Mouse (Mus musculus): ENCODE data around the gene Kcnmb1. TPM values are rescaled to one million over a fixed set of nuclear protein-coding genes. Genes with fewer than 3 reads are reported as not detected.

Kcnmb1 gene
- under 1 TPM; 0.16 to 0.26 TPM for total RNA-seq (2021)
- long read RNA-seq, experiment 1: 0 reads
- long read RNA-seq, experiment 2, full-length matches to known transcripts: 1 of 1 reads
- long read RNA-seq, experiment 2, partial matches to known transcripts: 0 of 1 reads
- long read RNA-seq, experiment 2, other reads (novel, unspliced or antisense): 0 of 1 reads

GRCm38 (mm10) chr11:33962688-33963407, at the start of gene Kcnmb1:
Gene Kcnmb1 (plus strand): TSS chr11:33963013.
- no peak for DNase-seq (ENCODE audit: low spot score in 2 of 2)

- no peak for DNase-seq (ENCODE audit: low spot score in 2 of 2)
These were observed 49.8 kb upstream of the Kcnmb1 start for GRCm38 (mm10) chr11:33913061-33913460.

- no peak for DNase-seq (ENCODE audit: low spot score in 2 of 2)
These were observed 48.6 kb upstream of the Kcnmb1 start for GRCm38 (mm10) chr11:33914216-33914615.

GRCm38 (mm10) chr11:33917574-33917973, 45.2 kb upstream of the Kcnmb1 start:
- DNase-seq (ENCODE audit: low spot score in 2 of 2): peak; percentile 80 to 83

GRCm38 (mm10) chr11:33918424-33918823, 44.4 kb upstream of the Kcnmb1 start:
- DNase-seq (ENCODE audit: low spot score in 2 of 2): no peak

- DNase-seq (ENCODE audit: low spot score in 2 of 2): no peak
These were observed 43.0 kb upstream of the Kcnmb1 start for GRCm38 (mm10) chr11:33919826-33920225.

GRCm38 (mm10) chr11:33921451-33921850, 41.4 kb upstream of the Kcnmb1 start:
- DNase-seq (ENCODE audit: low spot score in 2 of 2): no peak

- no peak for DNase-seq (ENCODE audit: low spot score in 2 of 2)
These were observed 39.8 kb upstream of the Kcnmb1 start for GRCm38 (mm10) chr11:33923031-33923430.

- no peak for DNase-seq (ENCODE audit: low spot score in 2 of 2)
These were observed 37.0 kb upstream of the Kcnmb1 start for GRCm38 (mm10) chr11:33925778-33926177.

GRCm38 (mm10) chr11:33926551-33926950, 36.3 kb upstream of the Kcnmb1 start:
- DNase-seq (ENCODE audit: low spot score in 2 of 2): no peak

- peak in 1 of 2 experiments; percentile 49 for DNase-seq (ENCODE audit: low spot score in 2 of 2)
These were observed 35.5 kb upstream of the Kcnmb1 start for GRCm38 (mm10) chr11:33927321-33927720.

GRCm38 (mm10) chr11:33927836-33928235, 35.0 kb upstream of the Kcnmb1 start:
- DNase-seq (ENCODE audit: low spot score in 2 of 2): peak; percentile 55 to 70

- no peak for DNase-seq (ENCODE audit: low spot score in 2 of 2)
These were observed 34.2 kb upstream of the Kcnmb1 start for GRCm38 (mm10) chr11:33928658-33929057.

GRCm38 (mm10) chr11:33929412-33929811, 33.4 kb upstream of the Kcnmb1 start:
- no peak for DNase-seq (ENCODE audit: low spot score in 2 of 2)

- no peak for DNase-seq (ENCODE audit: low spot score in 2 of 2)
These were observed 30.9 kb upstream of the Kcnmb1 start for GRCm38 (mm10) chr11:33931836-33932385.

GRCm38 (mm10) chr11:33932386-33933111, 30.3 kb upstream of the Kcnmb1 start:
- DNase-seq (ENCODE audit: low spot score in 2 of 2): no peak

GRCm38 (mm10) chr11:33934286-33934685, 28.5 kb upstream of the Kcnmb1 start:
- no peak for DNase-seq (ENCODE audit: low spot score in 2 of 2)

- DNase-seq (ENCODE audit: low spot score in 2 of 2): no peak
These were observed 25.2 kb upstream of the Kcnmb1 start for GRCm38 (mm10) chr11:33937641-33938040.

GRCm38 (mm10) chr11:33938561-33939274, 24.1 kb upstream of the Kcnmb1 start:
- DNase-seq (ENCODE audit: low spot score in 2 of 2): no peak

GRCm38 (mm10) chr11:33939456-33940113, 23.2 kb upstream of the Kcnmb1 start:
- no peak for DNase-seq (ENCODE audit: low spot score in 2 of 2)

- DNase-seq (ENCODE audit: low spot score in 2 of 2): no peak
These were observed 19.2 kb upstream of the Kcnmb1 start for GRCm38 (mm10) chr11:33943565-33943964.
